Mouse (Mus musculus): ENCODE data around the gene Enpp1.

Gene Enpp1

DNA sequence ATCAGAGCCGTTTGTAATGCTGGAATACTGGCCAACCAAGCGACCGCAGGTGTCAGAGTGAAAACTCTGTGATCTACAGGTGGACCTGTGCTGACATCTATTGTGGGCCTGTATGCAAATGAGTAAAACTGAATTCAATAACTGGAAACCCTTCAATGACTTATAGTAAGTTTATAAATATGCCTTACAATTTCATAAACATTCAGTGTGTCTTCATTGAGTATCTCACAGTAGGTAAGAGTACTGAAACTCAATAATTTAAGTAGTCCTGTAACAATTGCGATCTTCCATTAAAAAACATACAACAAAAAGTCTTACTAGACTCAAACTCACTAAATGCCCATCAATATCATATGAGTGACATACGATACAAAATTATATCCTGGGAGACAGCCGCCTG lies 1.6 kb downstream of the Enpp1 start:
- in situ Hi-C loops (cut with MboI) = no loop called here

GRCm38 (mm10) chr10:24707745-24708144 lies 4.2 kb downstream of the Enpp1 start:
- in situ Hi-C loops (cut with MboI) = no loop called here

DNA sequence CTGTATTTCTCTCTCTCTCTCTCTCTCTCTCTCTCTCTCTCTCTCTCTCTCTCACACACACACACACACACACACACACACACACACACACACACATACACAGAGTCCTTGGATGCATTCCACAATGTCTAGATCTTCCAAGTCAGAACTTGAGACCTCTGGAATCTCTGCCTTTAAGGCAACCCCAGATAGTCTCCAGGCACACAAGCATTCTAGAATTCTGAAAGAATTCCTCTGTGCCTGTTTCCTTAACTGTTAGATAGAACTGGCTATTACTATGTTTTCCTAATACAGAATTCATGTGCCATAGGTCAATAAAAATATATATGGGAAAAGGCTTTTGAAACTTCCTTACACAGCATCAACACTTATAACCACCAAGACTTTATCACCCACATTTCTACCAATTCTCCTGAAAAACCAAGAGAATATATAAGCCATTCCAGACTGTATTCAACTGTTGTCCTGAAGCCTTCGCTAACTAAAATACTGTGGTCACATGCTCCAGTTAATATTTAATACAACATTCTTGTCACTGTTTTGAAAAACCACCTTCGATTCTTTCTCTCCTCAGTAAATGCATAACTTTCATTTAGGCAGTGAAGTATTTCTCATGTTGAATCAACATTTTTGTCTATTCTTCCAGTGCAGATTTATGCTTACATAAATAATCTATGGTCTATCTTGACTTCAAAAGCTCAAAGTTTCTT lies 5.4 kb downstream of the Enpp1 start:
- in situ Hi-C loops (cut with MboI) = no loop called here

- in situ Hi-C loops (cut with MboI) = no loop called here
Measured at GRCm38 (mm10) chr10:24702698-24703097, 9.3 kb downstream of the Enpp1 start.

- in situ Hi-C loops (cut with MboI) = no loop called here
Measured at GRCm38 (mm10) chr10:24698131-24698775, 13.7 kb downstream of the Enpp1 start.

- in situ Hi-C loops (cut with MboI) = no loop called here
Measured at GRCm38 (mm10) chr10:24696761-24697160, 15.2 kb downstream of the Enpp1 start.

DNA sequence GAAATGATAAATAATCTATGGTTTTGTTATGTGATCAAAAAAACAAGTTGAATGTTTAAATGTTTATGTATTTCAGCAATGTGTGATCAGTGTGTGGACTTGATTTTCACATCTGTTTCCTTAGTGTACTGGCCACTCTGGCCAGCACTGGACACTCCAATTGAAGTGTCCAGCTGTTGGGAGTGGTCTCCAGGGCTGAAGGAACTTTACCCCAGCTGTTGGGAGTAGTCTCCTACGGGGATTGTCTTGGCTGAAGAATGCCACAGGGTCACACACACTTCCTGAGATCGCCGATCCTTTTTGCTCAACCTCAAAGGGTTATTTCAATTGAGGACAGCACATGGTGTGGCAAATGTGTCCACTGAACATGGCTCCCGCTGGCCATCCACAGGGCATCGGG lies 16.2 kb downstream of the Enpp1 start:
- in situ Hi-C loops (cut with MboI) = no loop called here

DNA sequence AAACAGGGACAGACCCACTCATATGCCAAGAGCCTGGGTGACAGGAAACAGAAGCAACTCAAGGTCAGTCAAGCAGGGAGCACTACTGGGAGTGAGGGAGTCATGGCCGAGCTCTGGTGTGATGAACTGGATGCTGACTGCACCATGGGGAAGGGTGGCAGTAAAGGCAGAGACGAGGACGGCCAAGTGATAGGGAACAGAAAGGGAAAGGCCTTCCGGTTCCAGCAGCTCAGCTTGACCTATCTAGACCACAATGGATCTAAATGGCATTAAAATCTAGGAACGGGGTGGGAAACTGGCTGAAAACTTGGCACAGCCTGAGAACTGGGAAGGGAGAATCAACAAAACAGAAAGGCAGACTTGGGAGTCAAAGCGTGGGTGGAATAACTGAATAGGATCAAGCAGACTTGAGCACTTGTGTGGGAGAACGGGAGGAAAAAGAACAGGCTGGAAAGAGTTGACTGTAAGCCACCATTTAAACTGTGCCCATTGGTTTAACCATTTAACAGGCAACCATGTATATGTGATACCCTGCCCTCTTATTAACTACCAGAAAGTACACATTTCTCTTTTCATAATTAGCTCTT lies 29.3 kb downstream of the Enpp1 start:
- in situ Hi-C loops (cut with MboI) = no loop called here

GRCm38 (mm10) chr10:24677681-24678080 lies 34.3 kb downstream of the Enpp1 start:
- in situ Hi-C loops (cut with MboI) = no loop called here

GRCm38 (mm10) chr10:24674261-24674660 lies 37.7 kb downstream of the Enpp1 start:
- in situ Hi-C loops (cut with MboI) = no loop called here

GRCm38 (mm10) chr10:24672948-24673347 lies 39.0 kb downstream of the Enpp1 start:
- in situ Hi-C loops (cut with MboI) = no loop called here

DNA sequence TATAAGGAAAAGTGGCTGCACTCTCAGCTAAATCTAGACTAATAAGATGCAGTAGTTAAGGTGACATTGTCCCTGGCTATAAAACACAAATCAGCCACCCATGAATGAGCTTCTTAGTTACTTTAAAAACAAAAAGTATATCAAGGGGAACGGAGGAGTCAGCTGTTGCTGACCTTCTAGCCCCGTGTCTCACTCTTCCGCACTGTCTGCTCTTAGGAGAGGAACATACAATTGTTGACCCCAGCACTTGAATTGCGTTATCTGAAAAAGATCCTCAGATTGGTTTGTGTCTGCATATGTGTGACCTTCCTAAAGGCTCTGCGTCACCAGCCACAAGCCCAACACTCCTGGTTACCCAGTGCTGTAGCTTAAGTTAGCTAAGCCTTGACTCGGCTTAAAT lies 41.4 kb downstream of the Enpp1 start:
- in situ Hi-C loops (cut with MboI) = no loop called here

DNA sequence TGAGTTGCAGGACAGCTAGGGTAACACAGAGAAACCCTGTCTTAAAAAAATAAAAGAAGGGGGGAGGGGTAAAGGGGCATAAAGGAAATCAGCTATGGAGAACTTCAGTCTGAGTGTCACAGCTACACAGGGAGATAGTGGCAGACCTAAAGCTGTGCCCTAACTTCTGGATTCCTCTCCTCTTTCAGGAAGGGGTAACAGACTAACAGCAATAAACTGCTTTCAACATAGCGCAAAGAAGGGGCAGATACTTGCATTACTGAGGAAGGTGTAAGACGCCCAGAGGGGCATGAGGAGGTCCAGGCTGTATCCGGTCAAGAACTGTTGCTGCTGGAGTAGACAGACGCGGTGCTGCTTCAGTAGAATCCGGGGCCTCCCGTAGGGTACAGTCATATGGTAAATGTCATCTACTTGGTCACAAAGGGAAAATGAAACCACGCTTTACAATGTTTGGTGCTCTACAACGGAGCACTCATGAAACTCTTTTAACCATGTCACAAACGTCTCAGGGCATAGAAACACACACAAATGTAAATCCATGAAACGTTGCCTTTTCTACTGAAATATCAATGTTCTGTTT lies 60.9 kb downstream of the Enpp1 start:
- in situ Hi-C loops (cut with MboI) = no loop called here

DNA sequence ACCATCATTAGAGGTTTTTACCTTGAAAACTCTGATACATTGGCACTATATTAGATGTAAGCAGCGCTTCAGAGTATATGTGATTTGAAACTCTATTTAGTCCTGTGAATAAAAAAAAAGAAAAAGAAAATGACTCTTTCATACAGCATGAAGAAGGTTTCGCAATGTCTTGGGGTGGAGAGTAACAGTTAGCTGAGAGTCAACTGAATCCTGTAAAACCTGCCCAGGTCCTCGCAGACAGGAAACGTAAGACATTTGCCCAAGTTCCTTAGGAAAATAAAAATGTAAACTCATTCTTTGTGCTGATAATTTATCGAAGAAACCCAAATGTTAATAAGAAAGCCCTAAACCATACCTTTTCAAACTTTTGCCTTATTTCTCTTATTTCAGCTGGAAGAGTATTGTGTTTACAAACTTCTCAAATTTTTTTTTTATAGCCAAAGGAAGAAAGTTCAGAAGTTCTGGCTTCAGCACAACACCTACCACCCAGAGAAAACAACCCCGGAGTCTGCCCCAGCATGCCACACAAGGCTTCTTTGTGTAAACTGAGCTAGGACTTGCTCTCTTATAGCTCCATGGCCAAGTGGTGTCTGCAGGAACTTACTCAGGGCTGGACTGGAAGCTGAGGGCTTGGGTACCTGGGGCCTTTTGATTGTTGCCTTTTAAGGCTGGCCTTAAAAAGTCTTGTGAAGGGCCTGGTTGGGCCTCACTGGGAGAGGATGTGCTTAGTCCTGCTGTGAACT lies 63.8 kb downstream of the Enpp1 start:
- in situ Hi-C loops (cut with MboI) = no loop called here

- in situ Hi-C loops (cut with MboI) = no loop called here
Measured at GRCm38 (mm10) chr10:24645169-24645568, 66.8 kb downstream of the Enpp1 start.

DNA sequence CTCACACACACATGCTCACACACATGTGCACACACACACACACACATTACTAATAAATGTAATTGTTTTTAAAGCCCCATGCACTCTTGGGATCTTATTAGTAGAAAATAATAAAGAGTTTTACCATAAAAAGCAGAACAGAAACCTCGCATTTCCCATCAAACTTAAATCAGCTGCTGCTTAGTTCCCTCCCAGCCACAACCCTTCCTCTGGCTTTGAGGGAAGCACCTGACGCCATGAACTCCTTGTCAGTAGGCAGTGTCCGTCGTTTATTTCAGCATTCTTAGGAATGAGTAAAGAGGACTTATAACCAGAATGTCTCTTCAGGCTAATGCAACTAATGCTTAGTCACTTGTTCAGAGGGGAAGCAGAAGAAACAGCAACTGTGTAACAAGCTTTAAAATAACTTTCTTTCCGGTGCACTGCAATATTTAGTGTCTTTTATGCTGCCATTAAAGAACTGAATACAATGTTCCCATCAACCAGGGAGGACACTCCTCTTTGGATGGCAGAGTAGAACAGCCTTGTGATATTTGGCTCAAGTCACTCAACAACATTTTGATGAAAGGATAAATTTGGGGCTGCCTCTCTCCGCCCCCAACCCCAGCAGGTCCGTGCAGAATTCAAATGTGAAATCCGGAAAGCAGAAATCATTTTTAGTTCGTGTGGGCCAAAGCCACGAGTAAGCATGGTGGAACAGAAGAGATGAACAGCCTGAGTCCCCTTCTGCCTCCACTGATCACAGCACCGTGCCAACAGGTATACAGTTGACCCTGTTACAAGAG lies 69.0 kb downstream of the Enpp1 start:
- in situ Hi-C loops (cut with MboI) = no loop called here

GRCm38 (mm10) chr10:24641416-24642140 lies 70.4 kb downstream of the Enpp1 start:
- in situ Hi-C loops (cut with MboI) = no loop called here

DNA sequence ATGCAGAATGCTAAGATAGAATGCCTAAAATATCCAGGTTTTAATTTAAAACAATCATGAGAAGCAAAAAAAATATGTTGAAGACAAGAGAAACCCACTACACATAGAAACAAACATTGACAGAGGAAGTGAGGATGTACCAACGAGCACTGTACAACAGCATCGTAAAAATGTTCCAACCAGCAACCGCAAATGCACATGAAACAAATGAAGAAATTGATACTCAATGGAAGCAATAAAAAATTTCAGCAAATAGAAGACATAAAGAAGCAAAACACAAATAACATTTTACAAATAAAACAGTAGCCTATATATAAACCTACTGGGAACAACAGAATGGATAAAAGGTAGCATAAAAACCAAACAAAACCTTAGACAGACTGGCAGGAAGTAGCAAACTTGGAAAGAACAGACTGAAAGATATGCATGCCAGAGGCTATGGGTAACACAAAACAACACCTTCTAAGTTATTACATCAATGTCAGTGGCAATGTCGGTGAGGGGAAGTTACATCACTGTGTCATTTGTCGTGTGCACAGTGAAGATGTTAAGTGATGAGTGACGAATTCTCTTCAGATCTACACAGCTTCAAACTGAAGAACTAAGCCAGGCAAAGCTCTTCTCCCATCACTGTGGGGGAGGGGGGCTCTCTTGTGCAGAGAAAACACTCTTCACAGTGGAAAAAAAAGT lies 71.6 kb downstream of the Enpp1 start:
- in situ Hi-C loops (cut with MboI) = no loop called here

DNA sequence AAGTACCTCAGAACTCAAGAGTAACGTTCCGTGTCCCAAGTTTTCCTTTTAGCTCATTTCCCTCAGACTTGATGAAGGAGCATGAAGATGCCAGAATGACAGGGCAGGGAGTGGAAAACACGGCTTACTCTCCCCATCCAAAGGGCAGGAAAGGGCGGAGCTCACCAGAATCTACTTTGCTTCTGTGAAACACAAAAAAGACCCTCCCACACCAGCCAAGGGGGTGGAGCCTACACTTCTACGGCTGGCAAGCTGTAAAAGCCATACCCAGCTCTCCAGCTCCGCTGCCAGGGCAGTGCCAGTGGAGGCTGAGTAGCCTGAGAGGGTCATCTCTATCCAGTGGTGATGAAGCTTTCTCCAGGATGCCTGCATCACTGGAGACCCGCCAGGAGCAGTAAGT lies 72.4 kb downstream of the Enpp1 start:
- in situ Hi-C loops (cut with MboI) = no loop called here

Measured in mature B cell (primary cell).